Mouse (Mus musculus): Measurements from ENCODE around the gene Echs1.

DNA sequence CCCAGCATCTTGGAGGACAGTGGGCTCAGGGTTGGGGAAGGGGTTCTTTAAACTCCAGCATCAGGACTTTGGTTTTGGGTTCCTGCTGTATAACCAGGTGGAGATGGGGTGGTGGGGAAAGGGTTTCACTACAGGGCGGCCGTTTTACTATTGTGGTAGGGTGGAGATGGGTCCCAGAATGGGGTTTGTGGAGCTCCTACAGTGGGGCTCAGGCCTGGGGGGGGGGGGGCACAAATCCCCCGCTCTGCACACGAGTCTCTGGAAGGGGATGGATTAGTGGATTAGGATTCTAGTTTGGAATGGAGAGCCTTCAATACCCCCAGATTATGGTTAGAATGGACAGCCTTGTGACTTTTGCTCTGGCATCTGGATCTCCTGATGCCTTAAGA, 37.5 kb upstream of the Echs1 start:
- TF ChIP-seq CTCF (conservative IDR thresholded peaks at IDR 0.05; ENCODE audit: low read length) (no peak), POU5F1 (IDR thresholded peaks at IDR 0.05; ENCODE audit: borderline replicate concordance, low read length) (no peak), NANOG (IDR thresholded peaks at IDR 0.05; ENCODE audit: borderline replicate concordance, low read length) (no peak)

Measured in E14TG2a.4 (cell line).